Mouse (Mus musculus) lung, postnatal 0 days (tissue): ENCODE measurements around the gene Vmn2r114. TPM values are rescaled to one million over a fixed set of nuclear protein-coding genes. Genes with fewer than 3 reads are reported as not detected.
"Not testable (repeated sequence)": the region's sequence is repeated elsewhere in the genome, so short reads cannot be mapped to it uniquely, and the experiment has no call there.

Source experiments
- ATAC-seq: fragments of 200-750 bp; cut with Nextera tagmentation; 2 replicates; pipeline ENCODE4 v1.8.0; 2017; ENCODE audit warnings: moderate library complexity
- DNase-seq: peaks from one replicate; pipeline ENCODE4 v3.0.0-alpha.2; 2016; ENCODE audit warnings: low spot score
- H3K27ac ChIP-seq: fragments of 300-500 bp; sonication (generic); 2 replicates; pipeline ENCODE4 v1.5.1; 2014; ENCODE audit warnings: antibody characterized with exemption, mild to moderate bottlenecking, low read length, mixed read lengths
- H3K27me3 ChIP-seq: fragments of 300-500 bp; sonication (generic); replicated peaks from 2 replicates; pipeline ENCODE4 v1.6.1; 2014; ENCODE audit warnings: low read length, mixed read lengths; ENCODE audit not compliant: insufficient read depth
- H3K36me3 ChIP-seq: fragments of 300-500 bp; sonication (generic); 2 replicates; pipeline ENCODE4 v1.6.1; 2014; ENCODE audit warnings: low read length, mixed read lengths; ENCODE audit not compliant: insufficient read depth
- H3K4me1 ChIP-seq: fragments of 300-500 bp; sonication (generic); 2 replicates; pipeline ENCODE4 v1.6.1; 2014; ENCODE audit warnings: antibody characterized with exemption, low read depth, low read length, mixed read lengths; ENCODE audit not compliant: insufficient read depth
- H3K4me2 ChIP-seq: fragments of 300-500 bp; sonication (generic); replicated peaks from 2 replicates; pipeline ENCODE4 v1.6.1; 2014; ENCODE audit warnings: low read depth, mild to moderate bottlenecking, low read length, moderate library complexity, mixed read lengths
- H3K4me3 ChIP-seq: fragments of 300-500 bp; sonication (generic); 2 replicates; pipeline ENCODE4 v1.5.1; 2014; ENCODE audit warnings: low read depth, low read length
- H3K9ac ChIP-seq: fragments of 300-500 bp; sonication (generic); replicated peaks from 2 replicates; pipeline ENCODE4 v1.6.1; 2014; ENCODE audit warnings: low read depth, mild to moderate bottlenecking
- H3K9me3 ChIP-seq: fragments of 300-500 bp; sonication (generic); 2 replicates; pipeline ENCODE4 v1.6.1; 2016; ENCODE audit warnings: low read length, mixed read lengths
- CTCF ChIP-seq: IDR thresholded peaks from 2 replicates; pipeline ENCODE4 v1.5.1; 2016; ENCODE audit warnings: antibody characterized with exemption, mild to moderate bottlenecking
- EP300 ChIP-seq: IDR thresholded peaks from 2 replicates; pipeline ENCODE4 v1.6.1; 2016; ENCODE audit warnings: antibody characterized with exemption, mild to moderate bottlenecking, control low read depth
- WGBS: fragments of 180-500 bp; shearing (Covaris S2); extraction: QIAGEN DNeasy Blood & Tissue Kit; methylation state at CpG from one replicate; pipeline ENCODE4 v1.1.7; 2014; 5-methylcytosine and 5-hydroxymethylcytosine counted together
- polyA plus RNA-seq: library from polyadenylated mRNA; unstranded; fragments of >200 nt; fragmentation: Nextera tagmentation; extraction: Ambion mirVana; gene quantifications from 2 replicates; pipeline ENCODE4 v1.2.1, GENCODE M21; 2015

Gene Vmn2r114
- polyA plus RNA-seq, result not detected in 2 replicates

- H3K9ac ChIP-seq, H3K36me3 ChIP-seq, H3K9me3 ChIP-seq, ATAC-seq, H3K4me3 ChIP-seq, H3K4me1 ChIP-seq, H3K27me3 ChIP-seq, H3K4me2 ChIP-seq, H3K27ac ChIP-seq, DNase-seq: not testable (repeated sequence)
- 59% methylated on average over 2 of the region's 2 CpGs for WGBS
Measured at GRCm38 (mm10) chr17:23312437-23312836, at the start of gene Vmn2r114. Gene Vmn2r114 (minus strand): TSS chr17:23312537.

GRCm38 (mm10) chr17:23351644-23352043 lies 39.3 kb upstream of the Vmn2r114 start:
- no peak overlapping the region for H3K4me3 ChIP-seq
- no peak overlapping the region for H3K9ac ChIP-seq
- H3K4me2 ChIP-seq, result no peak overlapping the region
- H3K36me3 ChIP-seq, result no peaks in the 10 kb centered on the region
- H3K4me1 ChIP-seq, result no peaks in the 10 kb centered on the region
- H3K9me3 ChIP-seq, result no peaks in the 10 kb centered on the region
- WGBS, result 25% methylated on average over 1 of the region's 1 CpGs
- no peak overlapping the region for H3K27ac ChIP-seq
- no peak for TF ChIP-seq EP300
- no peak for TF ChIP-seq CTCF
- ATAC-seq (no peak), DNase-seq (no peak)
- no peaks in the 10 kb centered on the region for H3K27me3 ChIP-seq

DNA sequence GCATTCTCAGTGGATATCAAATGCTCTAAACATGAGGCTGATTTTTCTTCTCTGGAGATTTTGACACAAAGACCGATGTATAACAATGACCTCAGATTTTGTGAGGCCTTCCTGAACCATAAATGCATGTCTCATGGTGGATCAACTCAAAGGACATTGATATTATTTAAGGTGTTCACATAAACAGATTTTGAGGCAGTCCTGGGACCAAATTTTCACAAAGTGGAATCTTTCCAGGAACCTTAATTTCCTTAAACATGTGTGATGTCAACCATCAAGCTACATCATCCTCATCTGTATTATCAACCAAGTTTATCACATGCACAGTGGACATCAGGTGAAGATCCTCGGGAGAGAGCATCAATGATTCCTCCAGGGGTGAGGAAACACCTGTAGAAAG lies 31.1 kb upstream of the Vmn2r114 start, which contains the start of gene Vmn2r115:
Gene Vmn2r115 (plus strand): TSS at position 301 of the 400 bp plus-strand sequence.
- H3K4me3 ChIP-seq, H3K4me2 ChIP-seq, H3K36me3 ChIP-seq, ATAC-seq, H3K27ac ChIP-seq, H3K27me3 ChIP-seq, DNase-seq, H3K4me1 ChIP-seq, H3K9me3 ChIP-seq, H3K9ac ChIP-seq: not testable (repeated sequence)
- WGBS, result 43% methylated on average over 2 of the region's 2 CpGs

GRCm38 (mm10) chr17:23330657-23331056 lies 18.3 kb upstream of the Vmn2r114 start:
- no peak overlapping the region for H3K27ac ChIP-seq
- H3K9ac ChIP-seq, result no peak overlapping the region
- ATAC-seq (no peak), DNase-seq (no peak)
- no peak overlapping the region for H3K4me3 ChIP-seq
- WGBS, result 72% methylated on average over 6 of the region's 6 CpGs
- H3K36me3 ChIP-seq, result no peaks in the 10 kb centered on the region
- no peaks in the 10 kb centered on the region for H3K27me3 ChIP-seq
- H3K4me1 ChIP-seq, result no peaks in the 10 kb centered on the region
- no peak overlapping the region for H3K4me2 ChIP-seq
- no peaks in the 10 kb centered on the region for H3K9me3 ChIP-seq
- TF ChIP-seq EP300 (no peak), CTCF (no peak)

Other genes with a start within 250 kb of the Vmn2r114 start
- gene Zfp40, start 119.3 kb downstream of the Vmn2r114 start, polyA plus RNA-seq, result 7.5 and 8.0 TPM in 2 replicates
- not detected in 2 replicates for gene Vmn2r115, start 31.2 kb upstream of the Vmn2r114 start, polyA plus RNA-seq
- gene Vmn2r116, start 72.1 kb upstream of the Vmn2r114 start, polyA plus RNA-seq, result not detected in 2 replicates
- not detected in 2 replicates for gene Vmn2r117, start 167.2 kb upstream of the Vmn2r114 start, polyA plus RNA-seq